Mouse (Mus musculus) limb, embryonic 14.5 days (tissue): ENCODE data around the gene 4921507P07Rik. TPM values are rescaled to one million over a fixed set of nuclear protein-coding genes. Genes with fewer than 3 reads are reported as not detected.

ENCODE experiments used
- ATAC-seq: fragments of 200-750 bp; cut with Nextera tagmentation; 2 replicates; pipeline ENCODE4 v1.8.0; 2017; ENCODE audit warnings: low read depth, moderate number of reproducible peaks, moderate TSS enrichment; ENCODE audit not compliant: low FRiP score
- DNase-seq: peaks from one replicate; pipeline ENCODE4 v3.0.0-alpha.2; 2015; ENCODE audit warnings: low spot score
- H3K27ac ChIP-seq: fragments of 300-500 bp; sonication (generic); replicated peaks from 2 replicates; pipeline ENCODE4 v1.5.1; 2014; ENCODE audit warnings: low read depth, mild to moderate bottlenecking, low read length, moderate library complexity, mixed read lengths
- H3K27me3 ChIP-seq: fragments of 300-500 bp; sonication (generic); 2 replicates; pipeline ENCODE4 v1.6.1; 2014; ENCODE audit warnings: low read length, mixed read lengths; ENCODE audit not compliant: control insufficient read depth, insufficient read depth
- H3K36me3 ChIP-seq: fragments of 300-500 bp; sonication (generic); 2 replicates; pipeline ENCODE4 v1.6.1; 2014; ENCODE audit warnings: mild to moderate bottlenecking, low read length, moderate library complexity, mixed read lengths; ENCODE audit not compliant: control insufficient read depth, insufficient read depth
- H3K4me1 ChIP-seq: fragments of 300-500 bp; sonication (generic); 2 replicates; pipeline ENCODE4 v1.6.1; 2014; ENCODE audit warnings: antibody characterized with exemption, low read length, mixed read lengths; ENCODE audit not compliant: control insufficient read depth, insufficient read depth
- H3K4me2 ChIP-seq: fragments of 300-500 bp; sonication (generic); replicated peaks from 2 replicates; pipeline ENCODE4 v1.6.1; 2014; ENCODE audit warnings: low read depth, mild to moderate bottlenecking, low read length, moderate library complexity; ENCODE audit not compliant: severe bottlenecking
- H3K4me3 ChIP-seq: fragments of 300-500 bp; sonication (generic); replicated peaks from 2 replicates; pipeline ENCODE4 v1.5.1; 2014; ENCODE audit warnings: low read length
- H3K9ac ChIP-seq: fragments of 300-500 bp; sonication (generic); 2 replicates; pipeline ENCODE4 v1.6.1; 2014; ENCODE audit warnings: mild to moderate bottlenecking, low read depth, low read length, moderate library complexity; ENCODE audit not compliant: severe bottlenecking
- H3K9me3 ChIP-seq: fragments of 300-500 bp; sonication (generic); 2 replicates; pipeline ENCODE4 v1.6.1; 2016; ENCODE audit warnings: low read length; ENCODE audit not compliant: control insufficient read depth
- POLR2A ChIP-seq: fragments of 200-500 bp; IDR thresholded peaks from 2 replicates; pipeline ENCODE4 v1.8.0; 2012; ENCODE audit warnings: inconsistent platforms, mild to moderate bottlenecking, moderate library complexity, borderline replicate concordance; ENCODE audit not compliant: insufficient read depth, insufficient read length; ENCODE audit errors: extremely low read depth
- whole genome bisulfite sequencing: fragments of 180-500 bp; shearing (Covaris S2); extraction: QIAGEN DNeasy Blood & Tissue Kit; methylation state at CpG from one replicate; pipeline ENCODE4 v1.1.7; 2014; 5-methylcytosine and 5-hydroxymethylcytosine counted together
- polyA plus RNA-seq, 2 experiments: library from polyadenylated mRNA; depleted of rRNA in 1 of 2; stranded (reverse) in 1 of 2; unstranded in 1 of 2; fragments of >200 nt; fragmentation: Nextera tagmentation in 1 of 2; extraction: Ambion mirVana in 1 of 2; gene quantifications; 2 replicates each; pipeline versions ENCODE4 v1.2.1 to v1.2.3; 2012 to 2014

The 4921507P07Rik gene
- polyA plus RNA-seq, 2 experiments = 0.44 to 1.4 TPM

DNA sequence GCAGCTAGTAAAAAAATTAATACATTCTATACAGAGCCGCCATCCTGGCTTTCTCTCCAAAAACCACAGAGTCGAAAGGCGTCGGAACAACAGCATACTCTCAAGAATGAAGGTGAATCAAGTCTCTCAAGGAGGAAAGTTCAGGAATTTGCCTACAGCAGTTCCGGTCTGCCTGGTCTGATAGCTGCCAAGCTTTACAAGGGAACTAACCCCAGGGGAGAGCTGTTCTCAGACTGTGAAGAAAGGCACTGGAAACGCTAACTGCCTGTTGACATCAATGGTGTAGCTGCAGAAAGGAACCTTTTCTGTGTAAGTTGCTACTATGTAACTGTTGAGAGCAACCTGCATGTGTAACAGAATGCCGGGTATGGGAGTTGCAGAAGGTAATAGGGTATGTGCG, 64.5 kb downstream of the 4921507P07Rik start:
- no peak overlapping the region for H3K4me2 ChIP-seq
- H3K36me3 ChIP-seq = no peaks in the 10 kb centered on the region
- H3K9me3 ChIP-seq = no peaks in the 10 kb centered on the region
- no peak overlapping the region for H3K27ac ChIP-seq
- H3K27me3 ChIP-seq = no peaks in the 10 kb centered on the region
- no peak for TF ChIP-seq POLR2A
- H3K9ac ChIP-seq = no peak overlapping the region
- H3K4me3 ChIP-seq = no peak overlapping the region
- DNase-seq = no peak
- peaks cover 21% of the 10 kb centered on the region for H3K4me1 ChIP-seq
- 40% methylated on average over 8 of the region's 8 CpGs for WGBS
- no peak for ATAC-seq

DNA sequence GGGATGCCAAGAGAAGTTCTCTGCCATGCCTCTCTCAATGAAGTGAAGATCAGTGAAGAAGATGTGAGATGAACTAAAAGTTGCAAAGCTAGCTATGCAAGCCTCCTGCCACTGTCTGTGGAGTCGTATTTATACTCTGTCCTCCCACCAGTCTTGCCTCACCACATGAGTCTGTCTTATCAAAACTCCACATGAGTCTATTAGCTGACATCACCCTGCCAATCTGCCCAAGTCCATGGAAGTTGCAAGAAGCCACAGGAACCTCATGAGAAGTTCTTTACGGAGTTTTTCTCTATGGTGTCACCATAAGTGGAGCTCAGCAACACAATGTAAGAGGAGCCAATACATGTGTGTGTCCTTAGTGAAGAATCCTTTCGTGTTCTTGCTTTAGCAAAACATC, 65.4 kb downstream of the 4921507P07Rik start:
- WGBS = 71% methylated on average over 3 of the region's 3 CpGs
- Histone ChIP-seq H3K9ac (no peak overlapping the region), H3K4me1 (peaks cover 26% of the 10 kb centered on the region), H3K4me2 (no peak overlapping the region), H3K9me3 (no peaks in the 10 kb centered on the region), H3K27ac (no peak overlapping the region), H3K27me3 (no peaks in the 10 kb centered on the region), H3K4me3 (no peak overlapping the region), H3K36me3 (no peaks in the 10 kb centered on the region)
- no peak for ATAC-seq
- no peak for TF ChIP-seq POLR2A
- DNase-seq = no peak

DNA sequence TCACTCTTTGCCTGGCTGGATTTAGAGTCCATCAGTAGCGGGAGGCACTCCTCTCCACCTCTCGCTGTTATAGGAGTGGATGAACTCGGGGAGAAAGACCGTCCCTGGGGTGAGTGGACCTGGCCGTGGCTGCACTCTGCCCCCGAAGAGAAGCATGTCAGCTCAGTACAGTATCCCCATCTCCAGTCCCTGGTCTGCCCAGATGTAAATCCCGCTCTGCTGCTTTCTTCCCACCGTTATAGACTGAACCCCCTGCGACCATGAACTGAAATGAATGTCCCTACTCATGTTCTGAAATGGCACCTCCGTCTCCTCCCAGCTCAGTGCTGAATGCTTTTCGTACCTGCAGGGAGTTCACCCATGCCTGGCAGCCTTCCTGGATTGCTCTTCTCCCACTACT, 67.2 kb downstream of the 4921507P07Rik start:
- Histone ChIP-seq H3K9me3 (no peaks in the 10 kb centered on the region), H3K27ac (no peak overlapping the region), H3K36me3 (no peaks in the 10 kb centered on the region), H3K4me1 (peaks cover 26% of the 10 kb centered on the region), H3K4me3 (no peak overlapping the region), H3K9ac (no peak overlapping the region), H3K4me2 (no peak overlapping the region), H3K27me3 (no peaks in the 10 kb centered on the region)
- 79% methylated on average over 11 of the region's 11 CpGs for WGBS
- TF ChIP-seq POLR2A = no peak
- DNase-seq (no peak), ATAC-seq (no peak)

DNA sequence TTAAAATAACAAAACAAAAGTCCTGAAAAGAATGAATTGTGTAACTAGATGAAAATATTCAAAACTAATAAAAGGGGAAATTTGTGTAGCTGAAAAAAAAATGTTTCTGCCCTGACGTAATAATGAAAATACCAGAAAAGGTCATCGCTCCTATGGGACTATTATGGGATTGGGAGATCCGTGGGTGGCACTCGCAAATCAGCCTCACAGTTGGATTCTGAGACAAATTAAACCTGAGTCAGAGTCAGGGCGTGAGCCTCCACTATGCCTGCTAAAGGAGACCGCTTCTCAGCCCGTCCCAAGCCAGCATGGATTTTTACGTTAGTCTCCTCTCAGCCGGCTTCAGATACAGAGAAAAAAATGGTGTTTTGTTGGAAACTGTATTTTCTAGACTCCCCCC, 69.0 kb downstream of the 4921507P07Rik start:
- peaks cover 26% of the 10 kb centered on the region for H3K4me1 ChIP-seq
- no peak for TF ChIP-seq POLR2A
- no peaks in the 10 kb centered on the region for H3K36me3 ChIP-seq
- H3K9ac ChIP-seq = no peak overlapping the region
- DNase-seq (no peak), ATAC-seq (no peak)
- no peak overlapping the region for H3K4me2 ChIP-seq
- 33% methylated on average over 9 of the region's 9 CpGs for WGBS
- no peaks in the 10 kb centered on the region for H3K27me3 ChIP-seq
- no peak overlapping the region for H3K27ac ChIP-seq
- H3K4me3 ChIP-seq = no peak overlapping the region
- no peaks in the 10 kb centered on the region for H3K9me3 ChIP-seq

DNA sequence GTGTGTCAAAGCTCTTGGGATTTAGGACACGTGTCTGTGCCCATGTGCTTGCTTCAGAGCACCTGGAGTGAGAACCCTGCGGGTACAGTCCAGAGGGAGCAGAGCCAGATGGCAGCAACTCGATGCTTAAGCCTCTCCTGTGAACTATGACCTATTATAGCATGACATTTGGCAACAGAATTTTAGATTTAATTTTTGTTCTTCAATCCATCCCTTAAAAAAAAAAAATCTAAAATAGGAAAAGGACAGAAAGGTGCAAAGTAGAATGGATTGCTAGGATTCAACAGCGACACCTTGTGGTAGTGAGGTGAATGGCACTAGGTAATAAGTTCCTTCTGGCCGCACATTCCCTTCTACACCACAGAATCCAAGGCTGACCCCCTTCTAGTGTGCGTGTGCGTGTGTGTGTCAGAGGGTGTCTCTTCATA, 69.8 kb downstream of the 4921507P07Rik start:
- Histone ChIP-seq H3K27me3 (no peaks in the 10 kb centered on the region), H3K27ac (no peak overlapping the region; the same call in 1 of the 2 replicates), H3K9me3 (no peaks in the 10 kb centered on the region), H3K9ac (no peak overlapping the region), H3K4me1 (peaks cover 21% of the 10 kb centered on the region), H3K4me2 (no peak overlapping the region), H3K36me3 (no peaks in the 10 kb centered on the region), H3K4me3 (no peak overlapping the region)
- peak; percentile 92 for DNase-seq
- 18% methylated on average over 7 of the region's 7 CpGs for WGBS
- ATAC-seq = peak; percentile 44; the same call in 1 of the 2 replicates
- no peak for TF ChIP-seq POLR2A

DNA sequence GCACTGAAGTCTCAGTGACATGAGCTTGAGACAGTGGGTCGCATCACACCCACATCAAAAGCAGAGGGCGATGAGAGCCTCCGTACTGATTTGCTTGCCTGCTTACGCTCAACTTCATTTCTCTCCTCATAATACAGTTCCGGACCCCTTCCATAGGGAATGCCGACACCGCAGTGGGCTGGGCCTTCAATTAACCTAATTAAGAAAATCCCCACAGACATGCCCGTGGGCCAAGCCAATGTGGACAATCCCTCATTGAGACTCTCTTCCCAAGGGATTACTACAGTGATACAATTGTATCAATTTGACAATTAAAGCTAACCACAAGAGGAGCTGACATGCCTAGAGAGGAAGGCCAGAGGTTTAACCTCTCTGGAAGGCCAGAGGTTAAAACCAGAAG, 70.6 kb downstream of the 4921507P07Rik start:
- Histone ChIP-seq H3K36me3 (no peaks in the 10 kb centered on the region), H3K9ac (no peak overlapping the region), H3K27me3 (no peaks in the 10 kb centered on the region), H3K4me1 (peaks cover 21% of the 10 kb centered on the region), H3K4me3 (no peak overlapping the region), H3K27ac (no peak overlapping the region), H3K4me2 (no peak overlapping the region), H3K9me3 (no peaks in the 10 kb centered on the region)
- ATAC-seq (no peak), DNase-seq (no peak)
- 84% methylated on average over 8 of the region's 8 CpGs for WGBS
- TF ChIP-seq POLR2A = no peak
